Mouse (Mus musculus) midbrain, postnatal 0 days (tissue): ENCODE measurements around the gene Gm49486. TPM values are rescaled to one million over a fixed set of nuclear protein-coding genes. Genes with fewer than 3 reads are reported as not detected.

Experiments used
- ATAC-seq: fragments of 200-750 bp; cut with Nextera tagmentation; 2 replicates; pipeline ENCODE4 v1.8.0; 2017; ENCODE audit warnings: moderate number of reproducible peaks, mild to moderate bottlenecking, moderate TSS enrichment, moderate library complexity; ENCODE audit not compliant: low FRiP score
- DNase-seq: peaks from one replicate; pipeline ENCODE4 v3.0.0-alpha.2; 2015; ENCODE audit warnings: low spot score
- H3K27ac ChIP-seq: fragments of 300-500 bp; sonication (generic); 2 replicates; pipeline ENCODE4 v1.5.1; 2014; ENCODE audit warnings: low read depth, mild to moderate bottlenecking, low read length, mixed read lengths
- H3K27me3 ChIP-seq: fragments of 300-500 bp; sonication (generic); 2 replicates; pipeline ENCODE4 v1.6.1; 2014; ENCODE audit warnings: low read length, control low read depth, mixed read lengths; ENCODE audit not compliant: insufficient read depth
- H3K36me3 ChIP-seq: fragments of 300-500 bp; sonication (generic); 2 replicates; pipeline ENCODE4 v1.6.1; 2014; ENCODE audit warnings: low read length, control low read depth, mixed read lengths; ENCODE audit not compliant: insufficient read depth
- H3K4me1 ChIP-seq: fragments of 300-500 bp; sonication (generic); 2 replicates; pipeline ENCODE4 v1.6.1; 2014; ENCODE audit warnings: mild to moderate bottlenecking, control low read depth, antibody characterized with exemption, low read length, mixed read lengths; ENCODE audit not compliant: insufficient read depth
- H3K4me2 ChIP-seq: fragments of 300-500 bp; sonication (generic); 2 replicates; pipeline ENCODE4 v1.6.1; 2014; ENCODE audit warnings: low read depth, mild to moderate bottlenecking, low read length, mixed read lengths; ENCODE audit not compliant: poor library complexity, severe bottlenecking
- H3K4me3 ChIP-seq: fragments of 300-500 bp; sonication (generic); 2 replicates; pipeline ENCODE4 v1.5.1; 2014; ENCODE audit warnings: low read depth, mild to moderate bottlenecking, low read length, moderate library complexity
- H3K9ac ChIP-seq: fragments of 300-500 bp; sonication (generic); replicated peaks from 2 replicates; pipeline ENCODE4 v1.6.1; 2014; ENCODE audit warnings: mild to moderate bottlenecking, low read length, moderate library complexity, mixed read lengths; ENCODE audit not compliant: poor library complexity, severe bottlenecking
- H3K9me3 ChIP-seq: fragments of 300-500 bp; sonication (generic); 2 replicates; pipeline ENCODE4 v1.6.1; 2016; ENCODE audit warnings: low read length, control low read depth
- CTCF ChIP-seq: IDR thresholded peaks from 2 replicates; pipeline ENCODE4 v1.5.1; 2016; ENCODE audit warnings: antibody characterized with exemption, mild to moderate bottlenecking
- WGBS: fragments of 180-500 bp; shearing (Covaris S2); extraction: QIAGEN DNeasy Blood & Tissue Kit; methylation state at CpG from one replicate; pipeline ENCODE4 v1.1.7; 2014; 5-methylcytosine and 5-hydroxymethylcytosine counted together
- polyA plus RNA-seq: library from polyadenylated mRNA; unstranded; fragments of >200 nt; fragmentation: Nextera tagmentation; extraction: Ambion mirVana; gene quantifications from 2 replicates; pipeline ENCODE4 v1.2.1, GENCODE M21; 2015
- total RNA-seq: library from RNA; depleted of rRNA; stranded (reverse); fragments of >200 nt; gene quantifications from 2 replicates; pipeline ENCODE4 v1.2.3, GENCODE M21; 2014

Gm49486 gene
- total and polyA plus RNA-seq, 2 experiments from 2014 or later: 1.8 to 2.0 TPM

DNA sequence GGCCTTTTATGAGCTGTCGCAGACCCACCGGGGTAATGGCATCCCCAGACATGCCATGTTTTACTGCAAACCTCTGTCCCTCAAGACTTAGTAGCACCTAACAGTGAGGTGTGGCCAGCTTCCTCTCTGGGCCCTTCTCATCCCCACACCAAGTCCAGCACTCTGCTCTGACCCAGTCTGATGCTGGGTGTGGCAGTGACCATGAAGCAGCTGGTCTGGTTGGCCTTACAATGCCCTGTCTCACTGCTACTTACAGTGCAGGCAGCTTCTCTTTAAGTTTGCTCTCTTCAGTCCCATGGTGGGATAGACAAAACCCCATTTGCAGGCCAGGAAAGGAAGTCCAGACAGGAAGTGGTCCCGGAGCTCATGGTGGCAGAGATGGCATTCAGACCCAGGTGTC lies 16.1 kb downstream of the Gm49486 start:
- no peak for TF ChIP-seq CTCF
- WGBS: 86% methylated on average over 3 of the region's 3 CpGs

DNA sequence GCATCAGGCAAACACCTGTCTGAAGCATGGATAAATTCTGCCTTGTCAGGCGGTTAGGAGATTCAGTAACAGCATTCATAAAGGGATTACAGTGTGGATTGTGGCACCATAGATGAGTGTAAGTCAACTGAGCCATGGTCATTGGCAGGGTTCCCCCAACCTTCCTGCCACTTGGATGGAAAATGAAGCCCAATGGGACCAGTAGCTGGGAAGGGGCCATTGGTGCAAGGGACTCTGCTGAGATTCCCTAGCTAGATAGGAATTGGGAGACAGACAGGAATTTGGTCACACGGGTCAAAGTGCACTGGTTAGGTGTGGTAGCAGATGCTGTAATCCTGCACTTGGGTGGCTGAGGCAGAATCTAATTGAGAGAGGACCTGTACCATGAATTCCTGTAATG lies 21.0 kb downstream of the Gm49486 start:
- Histone ChIP-seq H3K9me3 (no peaks in the 10 kb centered on the region), H3K36me3 (peaks cover 38% of the 10 kb centered on the region), H3K4me2 (no peak overlapping the region), H3K4me1 (peaks cover 5% of the 10 kb centered on the region; the same call in 1 of the 2 replicates), H3K9ac (no peak overlapping the region), H3K4me3 (no peak overlapping the region), H3K27ac (no peak overlapping the region), H3K27me3 (peaks cover 16% of the 10 kb centered on the region)
- ATAC-seq (no peak), DNase-seq (no peak)
- WGBS: 67% methylated on average over 2 of the region's 2 CpGs
- no peak for TF ChIP-seq CTCF

More for the DNA sequence above, 16.1 kb downstream of the Gm49486 start:
- no peak overlapping the region for H3K27ac ChIP-seq
- no peaks in the 10 kb centered on the region for H3K4me1 ChIP-seq
- no peaks in the 10 kb centered on the region for H3K9me3 ChIP-seq
- DNase-seq (no peak), ATAC-seq (no peak)
- no peak overlapping the region for H3K9ac ChIP-seq
- peaks cover 55% of the 10 kb centered on the region for H3K36me3 ChIP-seq
- H3K27me3 ChIP-seq: no peaks in the 10 kb centered on the region
- H3K4me2 ChIP-seq: no peak overlapping the region
- no peak overlapping the region for H3K4me3 ChIP-seq

DNA sequence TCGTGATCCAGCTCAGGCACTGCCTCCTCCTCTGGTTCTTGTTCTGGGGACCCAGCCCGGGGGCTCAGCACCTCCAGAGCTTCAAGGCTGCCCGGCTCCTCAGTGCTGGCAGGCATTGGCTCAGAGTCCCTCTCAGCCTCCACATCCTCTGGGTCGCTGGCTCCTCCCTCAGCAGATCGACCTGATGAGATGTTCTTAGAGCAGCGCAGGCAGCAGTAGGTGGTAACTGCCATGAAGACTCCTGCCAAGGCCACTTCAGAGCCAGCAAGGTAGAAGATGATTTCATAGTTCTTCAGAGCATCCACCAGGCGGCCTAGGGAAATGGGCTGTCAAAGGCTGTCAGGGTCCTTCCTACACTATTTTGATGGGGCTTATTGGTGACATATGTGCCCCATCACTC lies 22.0 kb downstream of the Gm49486 start:
- ATAC-seq: no peak; the same call in 1 of the 2 replicates
- WGBS: 51% methylated on average over 7 of the region's 7 CpGs

DNA sequence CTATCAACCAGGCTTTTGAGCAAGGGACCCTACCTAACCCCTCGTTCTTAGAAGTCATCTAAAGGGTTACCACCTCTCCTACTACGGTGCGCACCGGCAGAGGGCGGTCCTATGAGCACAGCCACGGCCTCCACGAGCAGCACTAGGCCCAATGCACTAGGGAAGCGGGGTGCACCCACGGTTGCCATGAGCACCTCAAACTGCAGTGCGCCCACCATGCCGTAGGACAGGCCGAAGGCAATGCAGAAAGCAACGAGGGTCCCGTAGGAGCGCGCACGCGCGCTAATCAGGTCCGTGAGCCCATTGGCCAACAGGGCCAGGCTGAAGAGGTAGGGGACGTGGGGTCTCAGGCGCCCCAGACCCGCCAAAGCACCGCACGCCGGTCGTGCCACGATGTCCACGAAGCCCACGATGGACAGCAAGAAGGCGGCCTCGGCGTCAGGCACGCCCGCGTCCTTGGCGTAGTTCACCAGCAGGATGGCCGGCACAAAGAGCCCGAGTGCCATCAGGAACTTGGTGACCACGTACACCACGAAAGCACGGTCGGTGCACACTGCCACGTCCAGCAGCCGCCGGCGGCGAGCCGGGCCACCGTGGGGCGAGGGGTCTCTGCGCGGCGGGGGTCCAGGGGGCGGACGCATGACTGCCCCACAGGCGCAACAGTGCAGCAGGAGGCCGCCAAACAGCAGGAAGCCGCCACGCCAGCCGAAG lies 22.7 kb downstream of the Gm49486 start:
- H3K4me3 ChIP-seq: peak overlapping the region; percentile 29
- ATAC-seq: peak; percentile 50
- peaks cover 21% of the 10 kb centered on the region for H3K36me3 ChIP-seq
- H3K9me3 ChIP-seq: no peaks in the 10 kb centered on the region
- H3K4me1 ChIP-seq: peaks cover 5% of the 10 kb centered on the region; the same call in 1 of the 2 replicates
- H3K9ac ChIP-seq: peak overlapping the region; percentile 54
- peak; percentile 64 for TF ChIP-seq CTCF
- peaks cover 16% of the 10 kb centered on the region for H3K27me3 ChIP-seq
- H3K4me2 ChIP-seq: peak overlapping the region; percentile 62
- H3K27ac ChIP-seq: no peak overlapping the region
- DNase-seq: peak; percentile 50
- 2% methylated on average over 59 of the region's 61 CpGs for WGBS

More for the DNA sequence above, 22.0 kb downstream of the Gm49486 start:
- Histone ChIP-seq H3K9ac (no peak overlapping the region), H3K27ac (no peak overlapping the region), H3K27me3 (peaks cover 16% of the 10 kb centered on the region), H3K4me2 (no peak overlapping the region), H3K9me3 (no peaks in the 10 kb centered on the region), H3K4me1 (peaks cover 5% of the 10 kb centered on the region; the same call in 1 of the 2 replicates), H3K36me3 (peaks cover 29% of the 10 kb centered on the region), H3K4me3 (no peak overlapping the region)
- no peak for TF ChIP-seq CTCF
- no peak for DNase-seq

DNA sequence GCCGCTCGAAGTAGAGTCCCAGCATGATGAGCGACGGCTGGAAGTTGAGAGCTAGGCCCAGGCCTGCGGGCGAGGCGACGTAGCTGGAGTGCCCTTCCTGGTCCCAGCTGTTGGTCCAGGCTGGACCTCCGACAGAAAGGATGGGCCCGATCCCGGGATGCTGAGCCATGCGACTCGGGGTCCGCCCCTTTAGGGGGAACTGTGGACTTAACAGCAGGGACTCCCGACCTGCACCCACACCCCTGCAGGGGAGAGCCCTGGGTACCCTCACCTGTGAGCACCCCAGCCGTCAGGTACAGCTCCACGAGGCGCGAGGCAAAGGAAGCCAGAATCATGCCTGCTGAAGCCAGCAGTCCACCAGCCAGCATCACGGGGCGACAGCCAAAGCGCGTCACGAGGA lies 23.4 kb downstream of the Gm49486 start:
- no peak for TF ChIP-seq CTCF
- WGBS: 30% methylated on average over 24 of the region's 24 CpGs
- Histone ChIP-seq H3K36me3 (peaks cover 18% of the 10 kb centered on the region), H3K4me1 (peaks cover 5% of the 10 kb centered on the region; the same call in 1 of the 2 replicates), H3K4me3 (peak overlapping the region; percentile 29), H3K27me3 (peaks cover 16% of the 10 kb centered on the region), H3K9ac (peak overlapping the region; percentile 54), H3K27ac (no peak overlapping the region), H3K4me2 (peak overlapping the region; percentile 62), H3K9me3 (no peaks in the 10 kb centered on the region)
- ATAC-seq (no peak), DNase-seq (no peak)

DNA sequence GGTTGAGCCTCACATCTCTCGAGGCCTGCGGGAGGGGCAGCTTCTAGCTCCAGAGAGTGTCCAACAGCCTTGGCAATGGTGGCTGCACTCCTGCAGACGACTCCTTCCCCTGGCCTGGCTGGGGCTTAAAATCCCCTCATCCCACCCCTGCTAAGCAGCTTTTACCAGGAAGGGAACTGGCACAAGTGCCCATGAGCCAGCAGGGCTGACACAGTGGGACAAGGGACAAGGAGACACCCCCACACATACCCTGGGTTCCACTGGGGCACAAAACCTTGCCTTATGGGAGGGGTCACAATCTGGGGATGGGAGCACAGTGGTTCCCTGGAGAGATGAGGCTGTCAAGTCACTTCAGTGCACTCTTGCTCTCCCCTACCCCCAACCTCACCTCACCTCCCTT lies 25.5 kb downstream of the Gm49486 start, which contains the start of gene Slc16a8:
TSS of gene Slc16a8 (minus strand) at position 101 of the 400 bp plus-strand sequence.
- 30% methylated on average over 3 of the region's 3 CpGs for WGBS

More for the DNA sequence above, 25.5 kb downstream of the Gm49486 start, which contains the start of gene Slc16a8:
- H3K27ac ChIP-seq: no peak within 1 kb of the TSS
- H3K36me3 ChIP-seq: peaks cover 2% of the 10 kb centered on the region; the same call in 1 of the 2 replicates
- TF ChIP-seq CTCF: no peak
- H3K9me3 ChIP-seq: no peaks in the 10 kb centered on the region
- H3K4me2 ChIP-seq: no peak within 1 kb of the TSS
- DNase-seq (no peak), ATAC-seq (no peak)
- no peak within 1 kb of the TSS for H3K4me3 ChIP-seq
- no peak within 1 kb of the TSS for H3K9ac ChIP-seq
- peaks cover 16% of the 10 kb centered on the region for H3K27me3 ChIP-seq
- peaks cover 5% of the 10 kb centered on the region; the same call in 1 of the 2 replicates for H3K4me1 ChIP-seq
